Mouse (Mus musculus) R1 (cell line): ENCODE data around the gene Rasef.
"Not testable (repeated sequence)": the region's sequence is repeated elsewhere in the genome, so short reads cannot be mapped to it uniquely, and the experiment has no call there.

ENCODE experiments used
- DNase-seq: peaks from one replicate; pipeline ENCODE4 v3.0.0-alpha.2; 2018; ENCODE audit warnings: low read depth, low spot score

Gene Rasef

DNA sequence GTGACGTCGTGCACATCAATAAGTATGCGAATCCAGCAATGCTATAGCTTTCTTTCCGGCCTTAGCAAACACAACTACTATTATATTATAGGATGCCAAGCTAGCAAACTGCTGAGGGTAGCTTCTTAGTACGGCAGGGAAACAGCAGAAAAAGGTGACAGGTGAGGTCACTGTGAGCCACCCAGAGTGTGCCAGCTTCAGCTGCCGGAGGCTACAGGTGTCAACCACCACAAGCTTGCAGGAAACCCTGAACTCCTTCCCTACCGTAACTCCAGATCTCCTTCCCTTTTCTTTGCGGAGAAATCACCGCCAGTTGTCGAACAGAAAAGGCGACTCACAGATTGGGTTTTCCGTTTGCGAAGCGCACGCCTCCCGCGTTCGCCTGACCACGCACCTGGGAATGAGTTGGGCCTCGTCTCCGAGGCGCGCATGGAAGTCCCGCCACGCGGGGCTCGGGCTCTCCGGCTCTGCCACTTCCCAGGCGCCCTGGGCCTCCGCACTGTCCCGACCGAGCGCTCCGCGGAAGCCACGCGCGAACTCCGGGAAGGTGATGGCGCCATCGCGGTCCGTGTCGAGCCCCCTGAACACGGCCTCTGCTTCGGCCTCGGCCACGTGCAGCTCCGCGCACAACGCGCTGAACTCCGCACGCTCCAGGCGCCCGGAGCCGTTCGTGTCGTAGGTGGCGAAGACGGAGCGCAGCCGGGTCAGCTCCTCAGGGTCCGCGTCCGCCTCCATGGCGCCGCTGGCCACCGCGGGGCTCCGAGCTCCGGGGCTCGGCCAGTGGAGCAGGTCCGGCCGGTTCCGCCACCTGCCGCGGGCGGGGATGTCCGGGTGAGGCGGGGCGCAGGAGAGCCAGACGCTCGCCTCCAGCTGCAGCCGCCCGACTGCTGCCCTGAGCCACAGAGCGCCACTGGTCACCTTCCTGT lies at the start of gene Rasef:
Rasef (minus strand) TSS at position 735 of the 926 bp plus-strand sequence.
- DNase-seq, result peak; percentile 39

DNA sequence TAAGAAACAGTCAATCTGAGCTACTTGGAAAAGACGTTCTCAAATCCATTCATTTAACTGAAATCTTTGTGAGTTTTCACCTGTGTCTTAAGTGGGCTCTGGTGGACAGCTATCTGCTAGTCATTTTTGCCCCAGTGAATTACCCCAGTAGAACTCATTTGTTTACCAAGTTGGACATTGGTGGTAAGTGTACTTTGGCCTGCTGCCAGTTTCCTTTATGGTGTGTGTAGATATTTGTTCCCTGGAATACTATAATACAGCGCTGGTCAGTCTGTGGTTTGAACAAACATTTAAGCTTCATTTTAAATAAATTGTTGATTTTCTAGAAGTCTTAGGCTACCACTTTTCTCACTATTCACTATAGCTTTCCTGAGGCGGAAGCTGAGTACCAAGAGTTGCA lies 35.8 kb upstream of the Rasef start:
- no peak for DNase-seq

DNA sequence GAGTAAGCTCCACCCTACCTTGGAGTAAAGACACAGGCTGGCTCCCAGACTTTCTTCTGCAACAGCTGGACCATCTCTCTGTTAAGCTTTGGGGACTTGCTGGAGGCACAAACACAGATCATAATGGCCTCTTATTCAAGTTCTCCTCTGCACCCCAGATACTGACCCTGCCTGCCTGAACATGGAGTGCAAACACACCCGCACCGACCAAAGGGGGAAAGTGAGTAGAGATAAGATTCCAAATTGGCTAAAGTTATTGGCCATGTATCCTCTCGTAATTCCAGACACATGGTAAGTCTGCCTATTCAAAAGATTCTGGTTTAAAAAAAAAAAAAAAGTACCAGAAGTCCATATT lies 369 bp upstream of the Rasef start:
- DNase-seq, result no peak

DNA sequence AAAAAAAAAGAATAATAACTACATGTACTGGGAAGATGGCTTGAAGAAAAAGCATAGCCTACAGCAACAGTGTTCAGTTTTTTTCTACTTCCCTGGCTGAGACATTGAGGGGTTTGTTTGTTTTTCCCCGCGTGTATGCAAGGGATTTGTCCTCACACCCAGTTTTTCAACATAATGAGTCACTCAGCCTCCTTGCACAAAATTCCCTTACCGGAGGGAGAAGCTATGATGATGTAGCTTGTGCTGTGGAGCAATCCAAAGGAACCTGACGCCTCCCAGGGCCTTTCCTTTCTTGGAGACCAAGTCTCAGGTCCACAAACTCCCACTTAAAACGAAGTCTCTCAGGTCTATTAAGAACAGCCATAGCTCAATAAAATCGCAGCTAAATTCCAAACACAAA lies 1.3 kb downstream of the Rasef start:
- DNase-seq, result no peak

DNA sequence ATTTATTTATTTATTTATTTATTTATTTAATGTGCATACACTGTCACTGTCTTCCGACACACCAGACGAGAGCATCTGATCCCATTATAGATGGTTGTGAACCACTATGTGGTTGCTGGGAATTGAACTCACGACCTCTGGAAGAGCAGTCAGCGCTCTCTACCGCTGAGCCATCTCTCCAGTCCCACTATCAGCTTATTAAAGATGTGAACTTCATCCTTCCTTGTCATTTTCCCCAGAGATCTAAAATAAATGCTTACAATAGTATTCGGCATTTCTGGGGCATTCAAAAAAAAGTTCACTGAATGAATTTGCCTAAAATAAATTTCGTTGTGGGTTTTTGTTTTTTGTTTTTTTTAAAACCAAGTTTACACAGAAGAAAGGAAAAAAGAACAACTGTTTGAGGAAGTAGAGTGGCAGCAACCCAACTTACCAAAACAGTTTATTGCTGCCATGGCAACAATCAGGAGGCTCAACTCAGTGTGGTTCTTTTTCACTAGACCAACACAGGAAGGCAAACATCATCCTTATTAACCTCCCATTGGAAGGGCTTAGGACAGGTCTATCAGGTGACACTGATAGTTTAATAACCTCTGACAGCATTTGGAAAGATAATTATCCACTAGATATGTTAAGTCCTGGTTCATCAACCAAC lies 2.6 kb downstream of the Rasef start:
- DNase-seq, result peak; percentile 11

DNA sequence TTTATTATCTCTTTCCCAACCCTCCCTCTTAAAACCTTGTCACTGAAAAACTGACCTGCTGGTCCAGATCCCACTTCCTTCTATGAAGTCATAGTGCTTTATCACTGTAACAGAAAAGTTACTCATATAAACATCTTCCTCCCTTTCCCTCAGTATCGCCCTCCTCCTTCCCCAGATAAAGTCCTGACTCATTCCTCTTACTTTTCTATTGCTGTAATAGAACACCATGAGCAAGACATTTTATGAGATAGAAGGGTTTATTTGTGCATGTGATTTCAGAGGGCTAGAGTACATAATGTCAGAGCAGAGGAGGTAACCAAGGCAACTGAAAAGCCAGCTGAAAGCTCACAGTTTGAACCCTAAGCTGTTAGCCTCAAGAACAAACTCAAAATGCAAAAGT lies 6.6 kb downstream of the Rasef start:
- DNase-seq, result no peak

- no peak for DNase-seq
Observed at GRCm38 (mm10) chr4:73781061-73781460, 9.7 kb downstream of the Rasef start.

GRCm38 (mm10) chr4:73775266-73775665 lies 15.5 kb downstream of the Rasef start:
- no peak for DNase-seq

DNA sequence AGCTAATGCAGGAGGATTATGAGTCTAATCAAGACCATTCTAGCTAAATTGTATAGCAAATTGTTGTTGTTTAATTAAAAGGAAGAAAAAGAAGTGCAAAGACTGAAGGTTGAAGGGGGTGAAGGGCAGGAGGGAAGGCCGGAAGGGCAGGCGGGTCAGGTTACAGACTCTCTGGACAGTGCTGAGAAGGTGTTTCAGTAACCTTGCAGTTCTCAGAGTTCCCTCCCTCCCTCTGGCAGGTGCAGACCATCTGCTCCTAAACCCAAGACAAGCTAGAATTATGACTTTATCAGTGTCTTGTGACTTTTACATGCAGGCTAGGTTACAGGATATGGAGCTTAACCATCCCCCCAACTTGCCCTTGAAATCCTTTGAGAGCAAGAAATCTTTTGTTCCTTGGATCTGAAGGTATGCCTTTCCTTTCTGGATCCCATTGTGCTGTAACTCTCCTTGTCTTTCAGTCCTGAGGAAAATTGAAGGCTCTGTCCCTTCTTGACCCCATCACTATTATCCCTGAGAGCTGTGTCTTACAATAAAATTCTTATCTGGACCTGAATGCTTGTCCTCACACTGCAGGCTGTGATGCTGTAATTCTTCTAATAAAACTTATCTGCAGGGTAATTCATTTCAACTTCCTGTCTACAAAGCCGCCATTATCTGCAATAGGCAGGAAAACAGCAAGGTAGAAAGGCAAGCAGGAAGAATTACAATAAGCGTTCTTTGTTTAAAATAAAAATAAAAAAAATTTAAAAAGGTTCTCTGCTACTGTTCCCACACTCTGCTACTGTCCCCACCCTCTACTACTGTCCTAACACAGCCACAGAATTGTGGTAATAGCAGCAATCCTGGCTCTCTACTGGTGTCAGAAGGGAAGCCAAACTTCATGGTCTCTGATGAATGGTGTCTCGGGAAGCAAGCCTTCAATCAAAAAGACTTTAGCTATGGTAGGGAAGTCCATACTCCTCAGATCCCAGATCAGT lies 16.7 kb downstream of the Rasef start:
- DNase-seq, result peak; percentile 68

DNA sequence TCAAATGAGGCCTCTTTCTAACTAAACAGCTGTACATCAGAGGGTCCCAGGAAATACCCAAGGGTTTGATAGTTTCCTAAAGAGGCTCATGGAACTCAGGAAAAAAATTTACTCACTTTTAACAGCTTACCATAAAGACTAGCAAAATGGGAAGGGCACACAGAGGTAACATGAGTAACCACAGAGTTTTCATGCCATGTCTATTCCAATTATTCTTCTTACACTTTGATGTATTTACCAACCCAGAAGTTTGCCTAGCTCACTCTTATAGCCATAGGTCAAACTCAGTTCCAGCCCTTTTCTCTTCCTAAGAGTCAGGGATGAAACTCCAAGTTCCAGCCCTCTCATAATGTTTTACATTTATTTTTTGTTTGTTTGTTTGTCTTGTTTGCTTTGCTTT lies 18.8 kb downstream of the Rasef start:
- no peak for DNase-seq

DNA sequence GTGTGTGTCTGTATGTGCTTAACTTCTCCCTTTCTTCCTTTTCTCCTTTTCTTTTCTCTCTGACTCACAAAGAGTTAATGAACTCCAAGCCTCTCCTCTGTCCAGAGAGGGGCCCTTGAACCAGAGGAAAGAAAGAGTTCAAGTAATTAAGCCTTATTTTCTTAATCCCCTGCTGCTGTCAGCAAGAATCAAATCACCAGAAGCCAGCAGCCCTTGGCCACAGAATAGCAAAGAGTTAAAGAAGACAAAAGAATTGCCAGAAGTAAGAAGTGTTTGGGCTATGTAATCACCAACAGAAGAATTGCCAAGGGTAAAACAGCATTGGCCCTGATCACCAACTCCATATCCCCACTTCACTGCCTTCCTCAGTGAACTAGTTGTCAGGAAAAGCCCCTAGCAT lies 20.2 kb downstream of the Rasef start:
- DNase-seq, result no peak

DNA sequence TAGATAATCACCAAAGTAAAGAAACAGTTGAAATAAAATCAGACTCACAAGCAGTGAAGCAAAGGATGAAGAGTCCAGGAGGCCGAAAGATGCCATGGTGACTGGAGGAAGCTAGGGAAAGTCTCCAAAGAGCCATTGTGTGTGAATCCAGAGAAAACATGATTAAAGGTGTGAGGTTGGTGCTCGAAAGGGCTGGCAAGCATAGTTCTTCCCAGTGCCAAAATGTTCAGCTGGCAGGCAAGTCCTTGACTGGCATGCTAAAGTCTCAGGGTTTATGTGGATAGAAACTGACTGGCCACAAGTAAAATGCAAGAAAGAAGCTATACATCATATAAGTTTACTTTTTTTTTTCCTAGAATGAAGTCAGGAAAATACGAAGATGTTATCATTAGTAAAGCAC lies 22.6 kb downstream of the Rasef start:
- DNase-seq, result no peak

- no peak for DNase-seq
Observed at GRCm38 (mm10) chr4:73748219-73748618, 42.6 kb downstream of the Rasef start.

GRCm38 (mm10) chr4:73739439-73739838 lies 51.4 kb downstream of the Rasef start:
- DNase-seq, result no peak

GRCm38 (mm10) chr4:73719819-73720218 lies 71.0 kb downstream of the Rasef start:
- DNase-seq, result no peak

DNA sequence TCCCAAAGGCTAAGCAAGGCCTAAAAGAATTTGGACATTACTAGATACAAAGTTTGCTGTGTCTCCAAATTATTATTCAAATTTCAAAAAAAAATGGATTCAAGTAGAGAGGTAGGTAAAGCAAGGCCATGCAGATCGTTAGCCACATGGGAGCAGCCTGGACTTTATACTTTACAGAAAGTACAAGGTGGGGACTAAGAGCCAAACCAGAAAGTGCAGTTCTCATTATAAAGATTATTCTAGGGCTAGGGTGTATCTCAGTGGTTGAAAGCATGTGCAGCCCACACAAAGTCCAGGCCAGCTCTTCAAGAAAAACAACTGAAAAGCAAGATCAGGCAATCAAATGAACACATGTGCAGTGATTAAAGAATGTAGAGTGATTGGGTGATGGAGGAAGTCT lies 72.0 kb downstream of the Rasef start:
- no peak for DNase-seq

GRCm38 (mm10) chr4:73683216-73683615 lies 107.6 kb downstream of the Rasef start, which contains the start of gene Gm428:
Gm428 (plus strand) TSS chr4:73683516.
- DNase-seq, result not testable (repeated sequence)

GRCm38 (mm10) chr4:73668054-73668453 lies 122.7 kb downstream of the Rasef start, which contains the start of gene Gm11239:
Gm11239 (plus strand) TSS chr4:73668354.
- DNase-seq, result not testable (repeated sequence)
